Mouse (Mus musculus) CH12.LX (cell line): ENCODE results near the gene Ergic3. TPM values are rescaled to one million over a fixed set of nuclear protein-coding genes. Genes with fewer than 3 reads are reported as not detected.

ENCODE experiments used
- DNase-seq: peaks from one replicate; pipeline ENCODE4 v3.0.0-alpha.2; 2013; ENCODE audit errors: extremely low read depth
- H3K27ac ChIP-seq: 2 replicates; pipeline ENCODE4 v1.5.1; 2012; ENCODE audit warnings: low read depth, mild to moderate bottlenecking, control low read depth, moderate library complexity; ENCODE audit not compliant: insufficient read depth
- H3K27me3 ChIP-seq: replicated peaks from 2 replicates; pipeline ENCODE3; 2012; ENCODE audit warnings: inconsistent platforms
- H3K36me3 ChIP-seq, 2 experiments: replicated peaks in 1 of 2; 2 replicates each; pipeline versions ENCODE3 to v1.6.1; 2012; ENCODE audit warnings: inconsistent platforms in 1 of 2, low read length in 1 of 2, mild to moderate bottlenecking in 1 of 2, mixed read lengths in 1 of 2, moderate library complexity in 1 of 2; ENCODE audit not compliant: control insufficient read depth in 1 of 2, insufficient read depth in 1 of 2
- H3K4me1 ChIP-seq, 2 experiments: 2 replicates each; pipeline ENCODE4 v1.6.1; 2012; ENCODE audit warnings: inconsistent platforms in 1 of 2, moderate library complexity in 1 of 2; ENCODE audit not compliant: insufficient read depth in 2 of 2, control insufficient read depth in 1 of 2
- H3K4me2 ChIP-seq: 2 replicates; pipeline ENCODE4 v1.6.1; 2012; ENCODE audit warnings: low read depth, mild to moderate bottlenecking, control low read depth; ENCODE audit not compliant: poor library complexity, insufficient read depth, severe bottlenecking
- H3K4me3 ChIP-seq, 3 experiments: fragments of 150-350 bp in 1 of 3; sonication (generic) in 1 of 3; replicated peaks in 1 of 3; 2 replicates each; pipeline versions ENCODE3 to v1.5.1; 2011 to 2012; ENCODE audit warnings: low read depth in 2 of 3, low read length in 2 of 3, mild to moderate bottlenecking in 2 of 3, moderate library complexity in 2 of 3, control low read depth in 1 of 3, improper control_type of control experiment in 1 of 3, inconsistent platforms in 1 of 3, mixed read lengths in 1 of 3; ENCODE audit not compliant: poor library complexity in 1 of 3
- H3K79me2 ChIP-seq: replicated peaks from 2 replicates; pipeline ENCODE4 v1.6.1; 2012; ENCODE audit warnings: mild to moderate bottlenecking, moderate library complexity; ENCODE audit not compliant: control insufficient read depth, poor library complexity, insufficient read depth, severe bottlenecking; ENCODE audit errors: extremely low read depth
- H3K9ac ChIP-seq: 2 replicates; pipeline ENCODE4 v1.6.1; 2012; ENCODE audit warnings: low read depth, mild to moderate bottlenecking, control low read depth, moderate library complexity; ENCODE audit not compliant: insufficient read depth
- H3K9me3 ChIP-seq: replicated peaks from 2 replicates; pipeline ENCODE3; 2012; ENCODE audit warnings: low read length, inconsistent platforms, mixed read lengths
- CHD1 ChIP-seq: IDR thresholded peaks from 2 replicates; pipeline ENCODE4 v1.6.1; 2012; ENCODE audit warnings: low read depth, low read length, improper control_type of control experiment, inconsistent platforms
- CHD2 ChIP-seq: IDR thresholded peaks from 2 replicates; pipeline ENCODE4 v1.6.1; 2011; ENCODE audit warnings: low read length, improper control_type of control experiment
- E2F4 ChIP-seq: IDR thresholded peaks from 2 replicates; pipeline ENCODE4 v1.6.1; 2011; ENCODE audit warnings: low read depth, low read length, improper control_type of control experiment; ENCODE audit not compliant: insufficient replicate concordance
- EP300 ChIP-seq: IDR thresholded peaks from 2 replicates; pipeline ENCODE4 v1.6.1; 2011; ENCODE audit warnings: low read length, improper control_type of control experiment
- IRF4 ChIP-seq: IDR thresholded peaks from 2 replicates; pipeline ENCODE4 v1.6.1; 2014; ENCODE audit warnings: low read depth, mild to moderate bottlenecking, inconsistent platforms, low read length, improper control_type of control experiment
- JUN ChIP-seq: IDR thresholded peaks from 2 replicates; pipeline ENCODE4 v1.6.1; 2011; ENCODE audit warnings: low read depth, mild to moderate bottlenecking, low read length, improper control_type of control experiment, moderate library complexity; ENCODE audit not compliant: insufficient read depth
- KAT2A ChIP-seq: IDR thresholded peaks from 2 replicates; pipeline ENCODE4 v1.6.1; 2012; ENCODE audit warnings: low read length, improper control_type of control experiment, inconsistent platforms; ENCODE audit not compliant: insufficient replicate concordance
- MAFK ChIP-seq: IDR thresholded peaks from 2 replicates; pipeline ENCODE4 v1.6.1; 2011; ENCODE audit warnings: low read length, improper control_type of control experiment; ENCODE audit not compliant: insufficient replicate concordance
- MXI1 ChIP-seq: IDR thresholded peaks from 2 replicates; pipeline ENCODE4 v1.6.1; 2011; ENCODE audit warnings: mild to moderate bottlenecking, low read depth, low read length, improper control_type of control experiment
- MYC ChIP-seq: IDR thresholded peaks from 2 replicates; pipeline ENCODE4 v1.6.1; 2011; ENCODE audit warnings: low read depth, mild to moderate bottlenecking, improper control_type of control experiment, low read length
- NELFE ChIP-seq: IDR thresholded peaks from 2 replicates; pipeline ENCODE4 v1.6.1; 2011; ENCODE audit warnings: low read depth, low read length, improper control_type of control experiment
- PAX5 ChIP-seq: IDR thresholded peaks from 2 replicates; pipeline ENCODE4 v1.6.1; 2012; ENCODE audit warnings: low read length, inconsistent platforms, mixed read lengths
- POLR2A ChIP-seq: IDR thresholded peaks from 2 replicates; pipeline ENCODE4 v1.6.1; 2011; ENCODE audit warnings: low read depth, mild to moderate bottlenecking, improper control_type of control experiment, low read length
- RCOR1 ChIP-seq: conservative IDR thresholded peaks from 2 replicates; pipeline ENCODE4 v1.6.1; 2012; ENCODE audit warnings: low read depth, mild to moderate bottlenecking, inconsistent platforms, low read length, improper control_type of control experiment
- SIN3A ChIP-seq: IDR thresholded peaks from 2 replicates; pipeline ENCODE4 v1.6.1; 2012; ENCODE audit warnings: low read length, improper control_type of control experiment, inconsistent platforms
- TBP ChIP-seq: conservative IDR thresholded peaks from 2 replicates; pipeline ENCODE4 v1.6.1; 2011; ENCODE audit warnings: low read depth, low read length, improper control_type of control experiment
- USF1 ChIP-seq: IDR thresholded peaks from 2 replicates; pipeline ENCODE4 v1.6.1; 2014; ENCODE audit warnings: low read depth, mild to moderate bottlenecking, inconsistent platforms, low read length, improper control_type of control experiment
- USF2 ChIP-seq: conservative IDR thresholded peaks from 2 replicates; pipeline ENCODE4 v1.6.1; 2011; ENCODE audit warnings: low read depth, low read length, improper control_type of control experiment
- ZKSCAN1 ChIP-seq: IDR thresholded peaks from 2 replicates; pipeline ENCODE4 v1.6.1; 2012; ENCODE audit warnings: low read depth, inconsistent platforms, low read length, improper control_type of control experiment, borderline replicate concordance
- ZMIZ1 ChIP-seq: IDR thresholded peaks from 2 replicates; pipeline ENCODE4 v1.6.1; 2012; ENCODE audit warnings: low read depth, mild to moderate bottlenecking, inconsistent platforms, low read length, improper control_type of control experiment
- ZNF384 ChIP-seq: IDR thresholded peaks from 2 replicates; pipeline ENCODE4 v1.6.1; 2012; ENCODE audit warnings: low read depth, low read length, improper control_type of control experiment, inconsistent platforms
- dilution Hi-C: fragments of 300-500 bp; cut with MboI; formaldehyde crosslinking; loops from 2 replicates; pipeline ENCODE4 v1.14.3; 2020; ENCODE audit warnings: low sequenced_read_pairs; ENCODE audit not compliant: extremely low pct_unique_long_range_greater_than_20kb, extremely low pct_ligation_motif_present
- in situ Hi-C: fragments of 300-500 bp; cut with MboI; formaldehyde crosslinking; loops from 3 replicates; pipeline ENCODE4 v1.14.3; 2019; ENCODE audit warnings: low sequenced_read_pairs, low pct_ligation_motif_present, low pct_unique_long_range_greater_than_20kb, mixed read lengths
- polyA plus RNA-seq: library from polyadenylated mRNA; unstranded; fragments of >175 nt; gene quantifications from 2 replicates; pipeline ENCODE4 v1.2.1, GENCODE M21; 2012; ENCODE audit warnings: low read depth; ENCODE audit not compliant: insufficient read length
- total RNA-seq, 2 experiments: library from RNA; depleted of rRNA; stranded (reverse); fragments of 300-350 nt in 1 of 2; fragments of >200 nt in 1 of 2; gene quantifications; 2 replicates each; pipeline ENCODE4 v1.2.3; 2012 to 2014

Gene Ergic3
- total and polyA plus RNA-seq, 3 experiments: 53.0 to 146 (median 136) TPM

DNA sequence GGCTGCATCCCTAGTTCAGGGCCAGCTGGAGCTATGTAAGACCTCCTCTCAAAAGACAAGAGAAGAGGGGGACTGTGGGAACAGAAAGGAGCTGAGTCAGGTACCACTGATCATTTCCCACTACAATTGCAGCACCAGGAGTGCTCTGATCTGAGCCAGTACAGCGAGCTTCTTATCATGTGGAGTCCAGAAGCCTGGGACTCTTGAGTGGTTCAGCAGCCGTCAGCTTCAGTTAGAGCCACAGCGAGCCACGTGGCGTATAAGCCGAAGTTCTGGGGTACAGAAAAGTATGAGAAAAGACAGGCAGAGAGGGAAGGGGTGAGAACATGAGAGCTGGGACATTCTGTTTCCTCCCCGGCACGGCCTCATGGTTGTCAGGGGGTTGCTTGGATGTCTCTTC lies 13.4 kb downstream of the Ergic3 start:
- H3K27ac ChIP-seq: no peak overlapping the region
- no peaks in the 10 kb centered on the region for H3K79me2 ChIP-seq
- H3K9ac ChIP-seq: no peak overlapping the region
- peaks cover 0 to 5% of the 10 kb centered on the region in 2 experiments; a peak in 2 of 4 replicates for H3K4me1 ChIP-seq
- dilution Hi-C loops (no loop called here), in situ Hi-C loops (no loop called here)
- H3K36me3 ChIP-seq: peaks cover 29 to 44% of the 10 kb centered on the region in 2 experiments
- no peak overlapping the region for H3K4me3 ChIP-seq
- no peaks in the 10 kb centered on the region for H3K9me3 ChIP-seq
- TF ChIP-seq POLR2A: no peak
- no peak for TF ChIP-seq RCOR1
- TF ChIP-seq ZKSCAN1: no peak
- TF ChIP-seq E2F4: no peak
- no peak for TF ChIP-seq CHD2
- no peak for TF ChIP-seq MXI1
- TF ChIP-seq MYC: no peak
- no peak for TF ChIP-seq USF2
- no peak for TF ChIP-seq SIN3A
- no peak for TF ChIP-seq PAX5
- no peak for TF ChIP-seq JUN
- TF ChIP-seq TBP: no peak
- no peak for TF ChIP-seq NELFE
- DNase-seq: no peak
- no peaks in the 10 kb centered on the region for H3K27me3 ChIP-seq
- no peak overlapping the region for H3K4me2 ChIP-seq

DNA sequence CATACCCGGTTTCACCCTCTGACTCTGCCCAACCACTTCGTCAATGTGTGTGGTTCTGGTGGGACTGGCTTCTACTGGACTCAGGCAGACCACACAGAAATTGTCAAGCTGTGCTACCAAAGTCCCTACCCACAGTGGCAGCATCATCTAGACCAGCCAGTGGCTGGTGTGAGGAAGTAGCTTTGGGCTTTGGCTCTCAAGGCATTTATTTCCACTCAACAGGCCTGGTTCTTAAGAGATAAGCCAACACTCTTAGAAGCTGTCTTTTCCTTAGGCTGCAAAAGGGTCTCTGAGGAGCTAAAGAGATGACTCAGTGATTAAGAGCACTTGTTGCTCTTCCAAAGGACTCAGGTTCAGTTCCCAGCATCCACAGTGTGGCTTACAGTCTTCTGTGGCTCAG lies 13.9 kb downstream of the Ergic3 start:
- TF ChIP-seq MAFK (no peak), IRF4 (no peak), PAX5 (no peak), EP300 (no peak), KAT2A (no peak), CHD1 (no peak), MYC (no peak), USF1 (no peak), NELFE (no peak), ZMIZ1 (no peak), MXI1 (no peak), ZNF384 (no peak), JUN (no peak)
- Histone ChIP-seq H3K4me1 (peaks cover 0 to 7% of the 10 kb centered on the region in 2 experiments; a peak in 2 of 4 replicates), H3K9me3 (no peaks in the 10 kb centered on the region), H3K4me3 (no peak overlapping the region), H3K4me2 (no peak overlapping the region), H3K27ac (no peak overlapping the region), H3K79me2 (no peaks in the 10 kb centered on the region), H3K36me3 (peaks cover 23 to 39% of the 10 kb centered on the region in 2 experiments), H3K9ac (no peak overlapping the region), H3K27me3 (no peaks in the 10 kb centered on the region)
- dilution Hi-C loops (no loop called here), in situ Hi-C loops (no loop called here)
- no peak for DNase-seq
